Mouse (Mus musculus) embryonic facial prominence, embryonic 13.5 days (tissue): Measurements from ENCODE around the gene Cyp4a32. TPM values are rescaled to one million over a fixed set of nuclear protein-coding genes. Genes with fewer than 3 reads are reported as not detected.
"Not testable (repeated sequence)": the region's sequence is repeated elsewhere in the genome, so short reads cannot be mapped to it uniquely, and the experiment has no call there.

ENCODE experiments used
- ATAC-seq: fragments of 200-750 bp; cut with Nextera tagmentation; 2 replicates; pipeline ENCODE4 v1.8.0; 2017; ENCODE audit warnings: low read depth; ENCODE audit not compliant: insufficient number of reproducible peaks, insufficient read depth, low FRiP score, low TSS enrichment
- H3K27ac ChIP-seq: fragments of 300-500 bp; sonication (generic); 2 replicates; pipeline ENCODE4 v1.5.1; 2015; ENCODE audit warnings: moderate library complexity, mild to moderate bottlenecking, inconsistent platforms
- H3K27me3 ChIP-seq: fragments of 300-500 bp; sonication (generic); 2 replicates; pipeline ENCODE4 v1.6.1; 2015; ENCODE audit warnings: mild to moderate bottlenecking, inconsistent platforms
- H3K36me3 ChIP-seq: fragments of 300-500 bp; sonication (generic); 2 replicates; pipeline ENCODE4 v1.6.1; 2015; ENCODE audit warnings: mild to moderate bottlenecking, inconsistent platforms
- H3K4me1 ChIP-seq: fragments of 300-500 bp; sonication (generic); 2 replicates; pipeline ENCODE4 v1.6.1; 2015; ENCODE audit warnings: inconsistent platforms
- H3K4me2 ChIP-seq: fragments of 300-500 bp; sonication (generic); 2 replicates; pipeline ENCODE4 v1.6.1; 2015; ENCODE audit warnings: moderate library complexity, mild to moderate bottlenecking, inconsistent platforms
- H3K4me3 ChIP-seq: fragments of 300-500 bp; sonication (generic); 2 replicates; pipeline ENCODE4 v1.5.1; 2015; ENCODE audit warnings: mild to moderate bottlenecking, inconsistent platforms
- H3K9ac ChIP-seq: fragments of 300-500 bp; sonication (generic); 2 replicates; pipeline ENCODE4 v1.6.1; 2015; ENCODE audit warnings: mild to moderate bottlenecking, inconsistent platforms
- H3K9me3 ChIP-seq: fragments of 300-500 bp; sonication (generic); 2 replicates; pipeline ENCODE4 v1.6.1; 2016; ENCODE audit warnings: inconsistent platforms
- WGBS: fragments of 180-500 bp; shearing (Covaris S2); methylation state at CpG from one replicate; pipeline ENCODE4 v1.1.7; 2015; ENCODE audit warnings: mixed read lengths; 5-methylcytosine and 5-hydroxymethylcytosine counted together
- polyA plus RNA-seq: library from polyadenylated mRNA; unstranded; fragments of >200 nt; fragmentation: Nextera tagmentation; extraction: Ambion mirVana; gene quantifications from 2 replicates; pipeline ENCODE4 v1.2.1, GENCODE M21; 2015

Gene Cyp4a32
- polyA plus RNA-seq, 1 experiment from 2014 or later = not detected

DNA sequence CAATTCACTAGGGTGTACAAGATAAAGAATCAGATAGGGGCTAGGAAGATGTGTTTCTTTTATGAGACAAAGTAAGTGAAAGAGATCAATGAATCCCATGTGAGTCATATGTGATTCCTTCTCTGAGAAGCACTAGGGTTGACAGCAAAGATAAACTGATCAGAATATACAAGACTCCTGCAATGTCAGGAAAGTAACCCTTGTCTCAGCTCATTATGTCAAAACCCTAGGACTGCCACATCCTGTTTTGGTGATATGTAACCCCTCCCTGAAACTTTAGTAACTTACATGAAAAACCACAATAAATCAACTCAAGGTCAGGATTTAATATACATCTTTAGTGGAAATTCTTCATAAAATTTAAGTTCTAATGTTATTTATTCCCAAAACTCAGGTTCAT, 13.2 kb downstream of the Cyp4a32 start:
- H3K4me3 ChIP-seq = no peak overlapping the region
- no peak overlapping the region for H3K4me2 ChIP-seq
- H3K36me3 ChIP-seq = no peaks in the 10 kb centered on the region
- H3K27me3 ChIP-seq = no peaks in the 10 kb centered on the region
- no peaks in the 10 kb centered on the region for H3K9me3 ChIP-seq
- H3K27ac ChIP-seq = no peak overlapping the region
- H3K9ac ChIP-seq = no peak overlapping the region
- no peaks in the 10 kb centered on the region for H3K4me1 ChIP-seq
- ATAC-seq = no peak

DNA sequence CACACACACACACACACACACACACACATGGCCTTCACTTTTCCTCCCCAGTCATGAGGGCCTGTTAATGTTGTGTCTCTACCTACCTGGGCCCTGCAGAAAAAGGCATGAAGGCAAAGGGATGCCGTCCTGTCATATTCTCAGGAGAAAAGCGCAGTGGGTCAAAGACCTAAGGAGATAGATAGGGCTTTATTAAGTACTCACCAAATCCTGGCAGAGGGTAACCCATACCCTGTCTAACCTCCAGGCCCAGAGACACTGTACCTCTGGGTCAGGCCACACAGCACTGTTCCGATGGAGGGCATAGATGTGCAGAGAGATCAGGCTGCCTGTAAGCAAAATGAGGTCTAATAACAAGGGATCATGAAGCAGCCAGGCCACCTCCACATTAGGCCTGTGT, 24.8 kb downstream of the Cyp4a32 start:
- H3K4me2 ChIP-seq, H3K9me3 ChIP-seq, H3K4me1 ChIP-seq, H3K9ac ChIP-seq, H3K27me3 ChIP-seq, H3K27ac ChIP-seq, H3K36me3 ChIP-seq, H3K4me3 ChIP-seq: not testable (repeated sequence)
- ATAC-seq = 0 out of 2 replicates have a peak, but pooled peaks have one; percentile 37
- WGBS = 94% methylated on average over 3 of the region's 3 CpGs

DNA sequence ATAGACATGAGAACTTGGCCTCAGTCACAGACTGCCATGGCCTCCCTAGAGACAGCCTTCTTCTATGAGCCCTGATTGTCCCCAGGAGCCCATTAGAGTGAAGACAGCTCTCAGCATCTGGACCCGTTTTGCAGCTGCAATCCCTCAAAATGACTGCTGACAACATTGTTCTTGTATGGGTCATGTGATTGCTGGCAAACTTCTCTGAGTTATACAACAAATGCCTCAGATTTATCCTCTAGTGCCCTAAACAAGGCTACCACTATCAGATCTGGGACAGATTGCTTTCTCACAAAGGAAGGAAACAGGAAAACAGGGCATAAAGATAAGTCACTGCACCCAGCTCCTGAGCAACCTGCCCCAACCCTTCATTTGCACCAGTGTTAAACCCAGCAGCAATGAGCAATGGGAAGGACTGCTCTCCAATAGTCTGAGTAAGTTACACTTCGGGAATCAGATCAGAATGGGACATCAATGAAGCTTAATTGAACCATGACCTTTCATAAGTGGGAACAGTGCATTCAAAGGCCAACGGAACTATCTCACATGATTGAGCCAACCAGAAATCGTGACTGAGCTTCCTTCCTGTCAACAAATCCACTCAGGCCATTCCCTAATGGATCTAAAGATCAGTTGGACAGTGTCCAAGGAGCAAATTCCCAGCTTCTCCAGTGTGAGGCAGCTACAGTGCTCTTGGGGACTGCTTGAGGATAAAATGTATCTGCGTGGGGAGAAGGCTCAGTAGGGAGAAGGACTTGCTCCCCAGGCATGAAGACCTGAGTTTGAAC, 42.4 kb downstream of the Cyp4a32 start:
- no peaks in the 10 kb centered on the region for H3K27me3 ChIP-seq
- no peak overlapping the region for H3K4me2 ChIP-seq
- ATAC-seq = no peak
- H3K36me3 ChIP-seq = no peaks in the 10 kb centered on the region
- 49% methylated on average over 5 of the region's 5 CpGs for WGBS
- no peaks in the 10 kb centered on the region for H3K9me3 ChIP-seq
- H3K27ac ChIP-seq = no peak overlapping the region
- H3K4me3 ChIP-seq = no peak overlapping the region
- no peak overlapping the region for H3K9ac ChIP-seq
- no peaks in the 10 kb centered on the region for H3K4me1 ChIP-seq

DNA sequence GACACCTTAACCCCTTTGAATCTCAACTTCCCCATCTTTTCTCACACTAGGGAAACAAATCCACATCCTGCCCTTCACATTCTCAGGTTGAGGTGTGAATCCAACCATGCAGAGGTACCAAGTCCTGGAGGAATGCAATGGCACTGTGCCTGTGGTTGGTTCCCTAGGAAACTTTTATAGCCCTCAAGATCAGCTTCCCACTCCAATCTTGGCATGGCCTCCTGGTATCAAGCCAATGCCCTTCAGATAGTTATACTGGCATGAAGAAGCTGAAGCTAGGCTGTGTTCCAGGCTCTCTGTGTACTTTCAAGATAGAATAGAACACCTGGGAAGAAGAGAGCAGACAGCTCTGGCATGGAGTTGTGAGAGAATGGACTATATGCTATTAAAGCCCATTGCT, 44.6 kb downstream of the Cyp4a32 start:
- Histone ChIP-seq H3K9ac (no peak overlapping the region), H3K4me3 (no peak overlapping the region), H3K27me3 (no peaks in the 10 kb centered on the region), H3K4me1 (no peaks in the 10 kb centered on the region), H3K36me3 (no peaks in the 10 kb centered on the region), H3K4me2 (no peak overlapping the region), H3K9me3 (no peaks in the 10 kb centered on the region), H3K27ac (no peak overlapping the region)
- no peak for ATAC-seq

DNA sequence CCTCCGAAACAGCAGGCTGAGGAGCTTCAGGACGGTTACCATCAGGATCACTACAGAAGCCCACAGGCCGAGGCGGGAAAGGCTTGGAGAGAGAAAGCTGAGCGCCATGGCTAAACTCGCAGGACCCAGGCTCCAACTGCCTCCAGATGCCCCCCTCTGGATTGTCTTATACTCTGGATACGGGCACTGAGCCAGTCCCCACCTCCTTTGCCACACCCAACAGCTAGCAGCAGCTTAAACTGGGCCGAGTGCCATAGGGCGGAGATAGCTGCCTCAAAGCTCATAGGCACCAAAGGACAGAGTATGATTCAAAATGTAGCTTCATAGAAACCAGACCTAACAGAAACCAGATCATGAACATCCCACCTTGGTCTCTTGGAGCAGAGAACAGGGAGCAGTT, 46.8 kb downstream of the Cyp4a32 start, which contains the start of gene Cyp4b1:
TSS of gene Cyp4b1 (minus strand) at position 144 of the 400 bp plus-strand sequence.
- Histone ChIP-seq H3K9ac (no peak within 1 kb of the TSS), H3K4me3 (no peak within 1 kb of the TSS), H3K27me3 (no peaks in the 10 kb centered on the region), H3K36me3 (no peaks in the 10 kb centered on the region), H3K4me1 (no peaks in the 10 kb centered on the region), H3K4me2 (no peak within 1 kb of the TSS), H3K27ac (no peak within 1 kb of the TSS), H3K9me3 (no peaks in the 10 kb centered on the region)
- WGBS = 82% methylated on average over 9 of the region's 9 CpGs
- ATAC-seq = no peak

DNA sequence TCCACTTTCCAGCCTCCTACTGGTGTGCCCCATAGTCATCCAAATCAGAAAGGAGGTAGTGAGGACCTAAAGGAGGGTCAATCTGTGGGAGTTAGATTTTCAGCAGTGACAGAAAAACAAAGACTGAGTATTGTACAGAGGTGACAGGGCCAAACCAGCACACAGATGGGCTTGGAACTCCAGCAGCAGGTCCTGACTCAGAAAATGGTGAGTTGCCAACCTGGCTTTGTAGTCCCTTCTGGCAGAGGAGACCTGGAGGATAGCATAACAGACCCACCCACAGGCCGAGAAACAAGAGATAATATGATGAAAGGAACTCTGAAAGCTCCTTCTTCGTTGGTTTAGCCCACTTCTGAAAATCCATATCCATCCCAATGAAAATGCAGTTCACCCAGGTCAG, 48.0 kb downstream of the Cyp4a32 start:
- H3K4me1 ChIP-seq = no peaks in the 10 kb centered on the region
- H3K27me3 ChIP-seq = no peaks in the 10 kb centered on the region
- no peak for ATAC-seq
- no peak overlapping the region for H3K9ac ChIP-seq
- no peak overlapping the region for H3K4me3 ChIP-seq
- no peaks in the 10 kb centered on the region for H3K9me3 ChIP-seq
- H3K4me2 ChIP-seq = no peak overlapping the region
- no peak overlapping the region for H3K27ac ChIP-seq
- H3K36me3 ChIP-seq = no peaks in the 10 kb centered on the region
- WGBS = 64% methylated on average over 2 of the region's 2 CpGs

DNA sequence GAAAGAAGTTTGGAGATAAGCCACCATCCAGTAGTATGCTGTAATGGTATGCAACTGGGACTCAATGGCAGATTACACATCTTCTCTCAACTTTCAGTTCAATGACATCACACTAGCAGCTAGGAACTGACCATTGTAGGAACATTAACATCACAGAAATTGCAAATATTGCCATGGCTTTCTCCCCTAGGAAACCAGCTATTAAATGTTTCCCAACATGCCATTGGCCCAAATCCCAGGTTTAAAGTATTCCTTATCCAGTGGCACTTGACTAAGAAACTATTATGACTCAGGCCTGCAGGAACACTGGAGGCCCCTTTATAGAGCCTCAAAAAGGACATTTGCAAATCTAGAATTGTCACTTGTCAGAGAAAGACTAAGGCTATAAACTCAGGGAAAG, 48.6 kb downstream of the Cyp4a32 start:
- Histone ChIP-seq H3K9me3 (no peaks in the 10 kb centered on the region), H3K27ac (no peak overlapping the region), H3K4me3 (no peak overlapping the region), H3K4me2 (no peak overlapping the region), H3K9ac (no peak overlapping the region), H3K36me3 (no peaks in the 10 kb centered on the region), H3K27me3 (no peaks in the 10 kb centered on the region), H3K4me1 (no peaks in the 10 kb centered on the region)
- ATAC-seq = no peak

DNA sequence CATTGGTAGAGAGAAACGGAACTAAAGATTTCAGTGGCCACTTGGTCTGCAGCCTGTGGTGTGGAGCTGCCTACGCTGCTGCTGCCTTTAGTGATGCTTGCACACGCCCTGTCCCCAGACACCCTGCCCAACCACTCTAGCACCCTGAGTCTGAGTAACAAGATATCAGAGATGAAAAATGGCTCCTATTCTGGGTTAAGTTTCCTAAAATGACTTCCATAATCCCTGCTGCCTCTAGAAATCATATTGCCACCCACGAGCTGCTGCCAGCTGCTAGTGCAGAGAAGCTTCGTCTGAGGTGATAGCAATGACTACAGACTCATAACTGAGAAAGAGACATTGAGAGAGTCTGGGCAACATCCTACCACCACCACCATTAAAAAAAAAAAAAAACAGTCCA, 50.1 kb downstream of the Cyp4a32 start:
- Histone ChIP-seq H3K4me2 (no peak overlapping the region), H3K4me3 (no peak overlapping the region), H3K4me1 (no peaks in the 10 kb centered on the region), H3K27ac (no peak overlapping the region), H3K9me3 (no peaks in the 10 kb centered on the region), H3K27me3 (no peaks in the 10 kb centered on the region), H3K36me3 (no peaks in the 10 kb centered on the region), H3K9ac (no peak overlapping the region)
- no peak for ATAC-seq
- 80% methylated on average over 5 of the region's 5 CpGs for WGBS

DNA sequence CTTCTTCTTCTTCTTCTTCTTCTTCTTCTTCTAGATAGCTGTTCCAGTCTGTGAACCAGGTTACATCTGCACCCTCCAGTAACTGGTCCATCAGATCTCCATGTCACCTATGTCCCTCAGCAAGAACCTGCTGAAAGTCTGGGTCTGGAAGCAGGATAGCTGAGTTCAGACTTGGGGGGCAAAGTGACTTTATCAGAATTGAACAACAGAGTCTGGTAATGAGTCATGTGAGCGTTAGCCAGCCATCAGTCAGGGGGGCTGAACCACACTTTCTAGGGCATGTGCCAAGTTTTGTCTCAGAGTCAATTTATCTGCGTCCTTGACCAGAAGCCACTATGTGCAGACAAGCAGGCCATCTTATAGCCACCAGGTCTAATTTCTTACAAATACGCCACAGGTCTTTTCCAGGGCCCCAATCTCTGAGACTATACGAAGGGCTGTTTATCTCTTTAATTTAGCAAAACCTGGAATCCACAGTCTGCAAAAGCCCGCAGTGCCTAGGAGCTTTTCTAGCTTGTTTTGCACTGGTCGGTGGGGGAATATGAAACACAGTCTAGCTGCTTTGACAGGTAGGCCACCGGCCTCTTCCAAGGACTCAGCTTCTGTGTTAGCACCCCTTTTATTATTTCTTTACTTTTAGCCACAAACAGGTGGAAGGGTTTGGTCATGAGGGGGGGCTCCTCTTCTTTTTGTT, 55.2 kb downstream of the Cyp4a32 start:
- H3K36me3 ChIP-seq, H3K4me3 ChIP-seq, H3K27ac ChIP-seq, H3K27me3 ChIP-seq, H3K9me3 ChIP-seq, H3K9ac ChIP-seq, H3K4me1 ChIP-seq, ATAC-seq, H3K4me2 ChIP-seq: not testable (repeated sequence)
- WGBS = 86% methylated on average over 7 of the region's 7 CpGs

DNA sequence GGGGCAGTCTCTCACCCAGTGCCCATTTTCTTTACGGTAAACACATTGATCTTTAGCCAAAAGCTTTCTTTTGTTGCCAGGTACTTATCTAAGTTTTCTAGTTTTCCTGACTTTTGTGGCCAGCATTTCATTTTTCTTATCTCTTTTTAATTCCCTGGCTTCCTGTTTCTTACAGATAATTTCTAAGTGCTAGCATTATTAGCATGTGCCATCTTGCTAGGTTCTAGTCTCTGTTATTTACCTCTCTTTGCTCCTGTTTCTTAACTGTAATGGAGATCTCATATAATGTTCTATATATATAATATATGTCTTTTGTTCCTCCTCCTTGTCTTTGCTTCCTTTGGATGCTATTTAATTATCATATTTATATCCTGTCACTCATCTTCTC, 55.8 kb downstream of the Cyp4a32 start:
- not testable (repeated sequence) for H3K27me3 ChIP-seq, H3K4me1 ChIP-seq, H3K9ac ChIP-seq, ATAC-seq, H3K4me3 ChIP-seq, H3K4me2 ChIP-seq, H3K9me3 ChIP-seq, H3K36me3 ChIP-seq, H3K27ac ChIP-seq
- WGBS = 90% methylated on average over 1 of the region's 1 CpGs

DNA sequence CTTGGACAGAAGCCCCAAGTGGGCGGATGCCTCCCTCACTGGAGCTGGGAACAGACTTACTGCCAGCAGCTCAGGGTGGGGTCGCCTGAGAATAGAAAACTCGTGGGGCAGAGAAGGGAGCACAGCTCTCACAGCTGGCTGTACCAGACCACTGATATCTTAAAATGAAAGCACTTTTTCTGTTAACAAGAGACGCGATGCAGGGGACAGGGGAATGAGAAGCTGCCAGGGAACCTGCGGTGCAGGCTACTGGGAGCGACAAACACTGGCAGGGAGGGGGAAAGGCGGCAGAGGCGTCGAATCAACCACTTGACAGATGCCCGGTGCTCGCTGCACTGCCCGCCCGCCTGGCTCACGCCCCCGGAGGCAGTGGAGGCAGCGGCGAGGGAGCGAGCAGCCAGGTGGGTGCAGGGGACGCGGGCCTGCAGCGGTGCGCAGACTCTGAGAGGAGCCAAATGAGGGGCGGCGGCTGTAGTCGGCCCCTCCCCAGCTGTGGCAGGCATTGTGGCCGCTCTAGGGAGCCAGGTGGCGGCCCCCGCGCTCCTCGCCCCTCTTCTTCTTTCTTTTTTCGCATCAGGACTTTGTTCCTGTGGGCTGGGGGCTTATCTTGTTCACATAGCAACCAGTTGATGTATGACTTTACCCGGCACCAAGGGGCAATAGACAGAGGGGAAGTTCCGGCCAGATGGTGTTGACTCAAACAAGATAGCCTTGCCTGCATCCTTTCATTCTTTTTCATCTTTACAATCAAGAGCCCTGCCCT, 56.5 kb downstream of the Cyp4a32 start:
- no peak for ATAC-seq
- Histone ChIP-seq H3K27ac (no peak overlapping the region), H3K4me1 (0 out of 2 replicates have a peak, but pooled peaks cover 8% of the 10 kb centered on the region), H3K9ac (peak overlapping the region; percentile 69), H3K27me3 (peaks cover 7% of the 10 kb centered on the region), H3K9me3 (no peaks in the 10 kb centered on the region), H3K36me3 (no peaks in the 10 kb centered on the region), H3K4me2 (peak overlapping the region; percentile 86), H3K4me3 (peak overlapping the region; percentile 46)
- 3% methylated on average over 34 of the region's 34 CpGs for WGBS

DNA sequence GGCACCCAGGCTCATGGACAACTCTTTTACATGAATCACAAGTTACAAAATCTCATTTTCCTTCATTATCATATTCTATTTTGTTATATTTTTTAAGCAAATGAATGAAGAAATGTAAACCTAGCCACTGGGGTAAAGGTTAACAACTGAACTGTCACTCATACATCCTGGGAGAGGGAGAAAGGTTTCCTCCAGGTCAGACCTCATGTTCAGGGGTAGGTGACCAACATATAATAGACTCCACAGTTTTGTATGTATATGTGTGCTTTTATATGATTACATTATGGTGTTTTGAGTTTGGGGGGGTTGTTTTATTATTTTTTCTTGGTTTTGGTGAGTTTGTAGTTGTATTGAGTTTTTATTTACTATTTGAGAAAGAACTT, 57.1 kb downstream of the Cyp4a32 start:
- Histone ChIP-seq H3K27me3 (peaks cover 7% of the 10 kb centered on the region), H3K4me2 (peak overlapping the region; percentile 86; the same call in 1 of the 2 replicates), H3K9me3 (no peaks in the 10 kb centered on the region), H3K27ac (no peak overlapping the region), H3K4me1 (0 out of 2 replicates have a peak, but pooled peaks cover 8% of the 10 kb centered on the region), H3K4me3 (no peak overlapping the region), H3K9ac (no peak overlapping the region), H3K36me3 (no peaks in the 10 kb centered on the region)
- no peak for ATAC-seq
